Mouse (Mus musculus) forebrain, postnatal 0 days (tissue): ENCODE results near the gene Ralgps1. TPM values are rescaled to one million over a fixed set of nuclear protein-coding genes. Genes with fewer than 3 reads are reported as not detected.

Source experiments
- ATAC-seq: fragments of 200-750 bp; cut with Nextera tagmentation; 2 replicates; pipeline ENCODE4 v1.8.0; 2017; ENCODE audit warnings: mild to moderate bottlenecking, moderate library complexity
- DNase-seq: peaks from one replicate; pipeline ENCODE4 v3.0.0-alpha.2; 2015
- H3K27ac ChIP-seq: fragments of 300-500 bp; sonication (generic); 2 replicates; pipeline ENCODE4 v1.5.1; 2014; ENCODE audit warnings: low read depth, mild to moderate bottlenecking, antibody characterized with exemption, low read length, moderate library complexity, mixed read lengths
- H3K27me3 ChIP-seq: fragments of 300-500 bp; sonication (generic); 2 replicates; pipeline ENCODE4 v1.6.1; 2014; ENCODE audit warnings: mild to moderate bottlenecking, low read length, mixed read lengths; ENCODE audit not compliant: insufficient read depth
- H3K36me3 ChIP-seq: fragments of 300-500 bp; sonication (generic); 2 replicates; pipeline ENCODE4 v1.6.1; 2014; ENCODE audit warnings: mild to moderate bottlenecking, moderate library complexity; ENCODE audit not compliant: insufficient read depth
- H3K4me1 ChIP-seq: fragments of 300-500 bp; sonication (generic); 2 replicates; pipeline ENCODE4 v1.6.1; 2014; ENCODE audit warnings: antibody characterized with exemption; ENCODE audit not compliant: insufficient read depth
- H3K4me2 ChIP-seq: fragments of 300-500 bp; sonication (generic); 2 replicates; pipeline ENCODE4 v1.6.1; 2014; ENCODE audit warnings: low read depth, mild to moderate bottlenecking, moderate library complexity
- H3K4me3 ChIP-seq: fragments of 300-500 bp; sonication (generic); 2 replicates; pipeline ENCODE4 v1.5.1; 2014; ENCODE audit warnings: low read depth, low read length, mixed read lengths
- H3K9ac ChIP-seq: fragments of 300-500 bp; sonication (generic); 2 replicates; pipeline ENCODE4 v1.6.1; 2014; ENCODE audit warnings: mild to moderate bottlenecking
- H3K9me3 ChIP-seq: fragments of 300-500 bp; sonication (generic); 2 replicates; pipeline ENCODE4 v1.6.1; 2016; ENCODE audit warnings: low read length
- CTCF ChIP-seq: sonication (generic); IDR thresholded peaks from 2 replicates; pipeline ENCODE4 v1.5.1; 2016; ENCODE audit warnings: antibody characterized with exemption, control low read depth, low read depth
- WGBS: fragments of 180-500 bp; shearing (Covaris S2); extraction: QIAGEN DNeasy Blood & Tissue Kit; methylation state at CpG from one replicate; pipeline ENCODE4 v1.1.7; 2014; 5-methylcytosine and 5-hydroxymethylcytosine counted together
- microRNA-seq, 2 experiments: library from miRNA; unstranded; fragments of <30 nt; microRNA quantifications; one replicate each; pipeline ENCODE4; 2016
- polyA plus RNA-seq: library from polyadenylated mRNA; unstranded; fragments of >200 nt; fragmentation: Nextera tagmentation; extraction: Ambion mirVana; gene quantifications from 2 replicates; pipeline ENCODE4 v1.2.1, GENCODE M21; 2015
- total RNA-seq: library from RNA; depleted of rRNA; stranded (reverse); fragments of >200 nt; gene quantifications from 2 replicates; pipeline ENCODE4 v1.2.3, GENCODE M21; 2014; rRNA removed

Ralgps1 gene
- total and polyA plus RNA-seq, 2 experiments from 2014 or later: 24.6 to 66.9 TPM

DNA sequence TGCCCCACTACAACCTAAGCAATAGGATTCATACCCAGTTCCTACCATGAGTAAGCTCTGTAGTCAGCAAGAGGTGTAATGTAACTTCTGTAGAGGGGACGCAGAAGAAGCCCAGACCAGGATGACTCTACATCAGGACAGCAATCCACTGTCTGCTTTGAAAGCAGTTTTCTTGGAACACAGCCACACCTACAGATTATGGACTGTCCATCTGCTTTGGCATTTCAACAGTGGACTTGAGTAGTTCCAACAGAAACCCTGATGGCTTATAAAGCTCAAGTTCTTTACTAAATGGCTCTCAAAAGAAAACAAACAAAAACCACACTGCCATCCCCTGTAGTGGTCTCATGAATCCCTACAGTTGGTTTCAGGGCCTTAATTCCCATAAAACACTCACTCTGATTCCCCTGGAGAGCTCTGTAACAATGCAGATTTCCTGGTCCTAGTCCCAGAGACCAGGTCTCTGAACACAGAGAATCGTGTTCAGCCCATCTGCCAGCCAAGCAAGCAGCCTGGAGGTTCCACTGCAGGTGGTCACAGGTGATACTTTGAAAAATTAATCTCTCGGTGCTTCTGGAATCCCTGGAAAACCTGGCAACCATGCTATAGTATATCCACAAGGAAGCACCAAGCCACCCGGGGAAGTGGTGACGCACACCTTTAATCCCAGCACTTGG is 281.8 kb downstream of the Ralgps1 start:
- Histone ChIP-seq H3K27me3 (no peaks in the 10 kb centered on the region), H3K9ac (no peak overlapping the region), H3K4me2 (no peak overlapping the region), H3K36me3 (no peaks in the 10 kb centered on the region), H3K4me1 (peaks cover 6% of the 10 kb centered on the region), H3K9me3 (no peaks in the 10 kb centered on the region), H3K4me3 (no peak overlapping the region), H3K27ac (no peak overlapping the region)
- DNase-seq (no peak), ATAC-seq (no peak)
- TF ChIP-seq CTCF: no peak
- 84% methylated on average over 5 of the region's 5 CpGs for WGBS

DNA sequence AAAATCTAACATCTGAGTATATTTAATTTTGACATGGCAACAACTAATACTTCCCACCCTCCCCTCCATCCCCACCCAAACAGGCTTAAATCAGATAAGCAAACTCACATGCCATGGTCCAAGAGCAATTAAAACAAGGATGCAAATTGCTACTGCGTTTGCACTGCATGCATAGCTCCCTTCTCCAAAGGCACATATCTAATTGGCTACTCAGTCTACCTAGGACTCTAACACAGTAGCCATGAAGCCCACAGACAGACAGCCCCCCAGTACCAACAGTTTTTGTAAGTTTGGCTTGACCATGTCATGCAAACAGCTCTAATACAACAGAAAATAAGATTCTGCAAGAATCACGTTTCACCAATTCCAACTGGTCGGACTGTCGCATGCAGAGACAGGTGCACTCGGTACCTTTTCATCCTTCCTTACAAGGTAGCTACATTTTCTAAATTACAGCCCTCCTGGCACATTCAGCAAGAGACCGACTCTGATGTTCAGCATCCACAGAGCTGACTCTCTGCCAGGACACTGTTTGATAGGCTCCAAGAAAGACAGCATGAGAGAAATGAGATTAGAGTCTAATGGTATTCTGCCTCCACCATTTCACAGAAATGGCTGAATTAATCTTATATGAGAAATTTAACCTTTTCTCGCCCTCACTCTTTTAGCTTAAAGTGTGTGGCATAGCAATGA is 284.5 kb downstream of the Ralgps1 start:
- WGBS: 58% methylated on average over 7 of the region's 7 CpGs
- Histone ChIP-seq H3K4me3 (no peak overlapping the region), H3K4me2 (peak overlapping the region; percentile 30), H3K27me3 (no peaks in the 10 kb centered on the region), H3K36me3 (no peaks in the 10 kb centered on the region), H3K4me1 (peaks cover 6% of the 10 kb centered on the region), H3K9ac (no peak overlapping the region), H3K27ac (peak overlapping the region; percentile 67), H3K9me3 (no peaks in the 10 kb centered on the region)
- DNase-seq: peak; percentile 33
- TF ChIP-seq CTCF: no peak
- ATAC-seq: peak; percentile 46

DNA sequence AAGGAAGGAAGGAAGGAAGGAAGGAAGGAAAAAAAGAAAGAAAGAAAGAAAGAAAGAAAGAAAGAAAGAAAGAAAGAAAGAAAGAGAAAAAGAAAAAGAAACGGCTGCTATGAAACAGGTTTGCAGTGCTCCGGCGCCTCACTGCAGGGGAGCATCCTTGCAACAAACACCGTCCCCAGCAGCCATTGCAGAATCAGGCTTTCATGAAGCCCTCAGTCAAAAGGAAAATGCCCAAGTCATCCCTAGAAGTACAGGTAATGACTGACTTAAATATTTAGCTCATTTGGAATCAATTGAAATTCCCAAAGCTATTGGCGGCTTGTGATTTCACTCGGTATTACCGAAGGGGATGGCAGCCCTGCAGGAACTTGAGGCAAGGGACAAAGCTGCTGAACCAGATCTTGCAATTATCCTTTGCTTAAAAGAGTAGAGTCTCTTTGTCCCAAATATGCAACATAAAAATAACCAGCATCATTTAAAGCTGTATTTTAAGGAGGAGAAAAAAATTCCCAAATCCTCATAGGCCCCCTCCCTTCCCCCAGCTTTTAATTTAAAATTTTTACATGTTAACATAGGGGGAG is 285.2 kb downstream of the Ralgps1 start:
- peaks cover 6% of the 10 kb centered on the region for H3K4me1 ChIP-seq
- ATAC-seq (peak; percentile 58; the same call in 1 of the 2 replicates), DNase-seq (peak; percentile 54)
- no peak overlapping the region for H3K9ac ChIP-seq
- peak overlapping the region; percentile 30 for H3K4me2 ChIP-seq
- H3K27ac ChIP-seq: peak overlapping the region; percentile 75
- H3K36me3 ChIP-seq: no peaks in the 10 kb centered on the region
- H3K9me3 ChIP-seq: no peaks in the 10 kb centered on the region
- peak overlapping the region; percentile 15 for H3K4me3 ChIP-seq
- WGBS: 31% methylated on average over 7 of the region's 7 CpGs
- TF ChIP-seq CTCF: no peak
- no peaks in the 10 kb centered on the region for H3K27me3 ChIP-seq

DNA sequence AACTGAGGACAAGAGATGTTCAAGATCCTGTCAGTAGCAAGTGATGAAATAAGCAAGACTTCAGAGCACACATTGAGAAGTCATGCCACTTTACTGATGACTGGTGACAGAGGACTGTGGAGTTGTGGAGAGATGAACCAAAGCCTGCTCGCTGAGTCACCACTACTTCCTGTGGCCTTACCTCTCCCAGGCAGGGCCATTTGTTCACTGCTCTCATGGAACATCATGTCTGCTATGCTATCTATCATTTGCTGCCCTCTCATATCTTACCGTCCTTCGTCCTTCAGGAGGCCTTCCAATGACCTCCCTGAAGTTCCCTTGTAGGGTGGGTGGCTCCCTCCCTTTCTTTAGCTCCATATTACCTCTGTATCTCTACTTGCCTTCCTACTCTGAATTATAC is 287.1 kb downstream of the Ralgps1 start:
- no peak for DNase-seq
- no peak overlapping the region for H3K9ac ChIP-seq
- peaks cover 6% of the 10 kb centered on the region for H3K4me1 ChIP-seq
- no peaks in the 10 kb centered on the region for H3K36me3 ChIP-seq
- no peak for ATAC-seq
- WGBS: 95% methylated on average over 3 of the region's 3 CpGs
- H3K9me3 ChIP-seq: no peaks in the 10 kb centered on the region
- H3K4me2 ChIP-seq: no peak overlapping the region
- no peaks in the 10 kb centered on the region for H3K27me3 ChIP-seq
- no peak overlapping the region for H3K4me3 ChIP-seq
- no peak for TF ChIP-seq CTCF
- H3K27ac ChIP-seq: no peak overlapping the region

Small RNAs within 50 kb of the gene (microRNA-seq; reads per million reads assigned to microRNA genes)
- gene Gm25998: 0 reads per million in 2 experiments

Other genes with a start within 250 kb of the Ralgps1 start
- gene Garnl3, start 239.8 kb downstream of the Ralgps1 start, total RNA-seq: 114 and 139 TPM in 2 replicates
- 43.7 and 49.8 TPM in 2 replicates for gene Garnl3, start 239.8 kb downstream of the Ralgps1 start, polyA plus RNA-seq
- 7.9 and 17.5 TPM in 2 replicates for gene Angptl2, start 155.4 kb downstream of the Ralgps1 start, total RNA-seq
- gene Angptl2, start 155.4 kb downstream of the Ralgps1 start, polyA plus RNA-seq: 7.1 and 7.7 TPM in 2 replicates
- gene Zbtb34, start 59.8 kb upstream of the Ralgps1 start, total RNA-seq: 20.9 and 24.1 TPM in 2 replicates
- 3.7 and 4.5 TPM in 2 replicates for gene Zbtb34, start 59.8 kb upstream of the Ralgps1 start, polyA plus RNA-seq
- gene Zbtb43, start 97.1 kb upstream of the Ralgps1 start, total RNA-seq: 32.2 and 46.5 TPM in 2 replicates
- 19.2 and 24.4 TPM in 2 replicates for gene Zbtb43, start 97.1 kb upstream of the Ralgps1 start, polyA plus RNA-seq